Mouse (Mus musculus) bone marrow macrophage, adult 2 months (primary cell): Measurements from ENCODE around the gene Pmpcb. TPM values are rescaled to one million over a fixed set of nuclear protein-coding genes. Genes with fewer than 3 reads are reported as not detected.

Experiments used
- H3K27ac ChIP-seq: 2 replicates; pipeline ENCODE4 v1.5.1; 2012; ENCODE audit warnings: low read depth, low read length; ENCODE audit not compliant: insufficient read depth
- H3K4me1 ChIP-seq: 2 replicates; pipeline ENCODE4 v1.6.1; 2012; ENCODE audit warnings: low read length; ENCODE audit not compliant: control insufficient read depth, insufficient read depth
- H3K4me3 ChIP-seq: 2 replicates; pipeline ENCODE4 v1.5.1; 2012; ENCODE audit warnings: mild to moderate bottlenecking, low read length, moderate library complexity; ENCODE audit not compliant: insufficient read depth
- CTCF ChIP-seq: IDR thresholded peaks from 2 replicates; pipeline ENCODE4 v1.5.1; 2012; ENCODE audit warnings: low read depth, mild to moderate bottlenecking, low read length, moderate library complexity
- POLR2A ChIP-seq: IDR thresholded peaks from 2 replicates; pipeline ENCODE4 v1.6.1; 2012; ENCODE audit warnings: mild to moderate bottlenecking, low read depth, low read length, borderline replicate concordance
- polyA plus RNA-seq: library from polyadenylated mRNA; stranded (reverse); fragments of >200 nt; gene quantifications from 2 replicates; pipeline ENCODE4 v1.2.4, GENCODE M21; 2012; ENCODE audit not compliant: missing spikeins, insufficient read depth, insufficient read length

Pmpcb gene
- polyA plus RNA-seq, 1 experiment: 63.2 TPM

DNA sequence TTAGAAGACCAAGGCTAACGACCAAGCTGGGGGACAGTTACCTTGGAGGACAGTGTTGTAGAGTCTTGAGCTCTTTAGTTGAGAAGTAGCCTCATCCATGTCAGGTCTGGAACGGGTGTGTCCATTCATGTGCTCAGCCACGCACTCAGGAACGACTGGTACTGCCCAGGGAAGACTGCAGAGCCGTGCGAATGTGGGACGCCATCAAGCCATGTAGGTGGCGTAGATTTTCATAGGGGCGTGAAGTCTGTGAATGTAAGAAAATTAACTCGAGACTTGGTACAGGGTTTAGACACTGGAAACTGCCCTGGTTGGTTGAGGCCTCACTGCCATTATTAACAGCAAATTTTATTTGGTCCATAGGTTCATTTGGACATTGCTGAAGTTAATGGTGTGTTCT lies 6.7 kb downstream of the Pmpcb start:
- H3K4me1 ChIP-seq: 0 out of 2 replicates have a peak, but pooled peaks cover under 1% of the 10 kb centered on the region

DNA sequence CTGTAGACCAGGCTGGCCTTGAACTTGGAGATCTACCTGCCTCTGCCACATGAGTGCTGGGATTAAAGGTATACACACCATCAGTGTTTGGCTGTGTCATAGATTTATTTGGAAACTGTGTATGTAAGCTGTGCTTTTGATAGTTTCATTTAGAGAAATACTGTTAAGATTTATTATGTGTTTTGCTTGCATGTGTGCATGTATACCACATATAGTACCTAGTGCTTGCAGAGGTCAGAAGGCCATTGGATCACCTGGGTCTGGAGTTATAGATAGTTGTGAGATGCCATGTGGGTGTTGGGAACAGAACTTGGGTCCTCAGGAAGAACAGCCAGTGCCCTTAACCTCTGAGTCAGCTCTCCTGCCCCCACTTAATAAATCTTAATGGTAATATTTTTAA lies 7.7 kb downstream of the Pmpcb start:
- Histone ChIP-seq H3K4me1 (no peaks in the 10 kb centered on the region), H3K27ac (no peak overlapping the region), H3K4me3 (no peak overlapping the region)
- no peak for TF ChIP-seq CTCF
- TF ChIP-seq POLR2A: no peak

More for the DNA sequence above, 6.7 kb downstream of the Pmpcb start:
- Histone ChIP-seq H3K4me3 (no peak overlapping the region), H3K27ac (no peak overlapping the region)
- TF ChIP-seq CTCF (no peak), POLR2A (no peak)

DNA sequence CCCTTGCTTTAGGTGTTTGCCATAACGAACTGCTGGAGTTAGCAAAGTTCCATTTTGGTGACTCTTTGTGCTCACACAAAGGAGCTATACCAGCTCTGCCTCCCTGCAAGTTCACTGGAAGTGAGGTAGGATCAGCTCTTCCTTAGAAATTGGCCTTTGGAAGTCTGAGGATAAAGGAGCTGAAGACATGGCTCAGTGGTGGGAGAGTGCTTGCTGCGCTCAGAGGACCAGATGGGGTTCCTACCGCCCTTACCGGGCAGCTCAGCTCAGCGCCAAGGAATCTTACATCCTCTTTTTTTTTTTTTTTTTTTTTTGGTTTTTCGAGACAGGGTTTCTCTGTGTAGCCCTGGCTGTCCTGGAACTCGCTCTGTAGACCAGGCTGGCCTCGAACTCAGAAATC lies 9.0 kb downstream of the Pmpcb start:
- Histone ChIP-seq H3K4me1 (no peaks in the 10 kb centered on the region), H3K4me3 (no peak overlapping the region), H3K27ac (no peak overlapping the region)
- no peak for TF ChIP-seq POLR2A

- peak overlapping the region; percentile 82 for H3K27ac ChIP-seq
- peaks cover 12% of the 10 kb centered on the region for H3K4me1 ChIP-seq
- H3K4me3 ChIP-seq: no peak overlapping the region
- TF ChIP-seq CTCF: no peak
Observed at GRCm38 (mm10) chr5:21768506-21768905, 31.6 kb downstream of the Pmpcb start.

- TF ChIP-seq POLR2A (no peak), CTCF (no peak)
- H3K4me3 ChIP-seq: no peak overlapping the region
- no peak overlapping the region for H3K27ac ChIP-seq
- peaks cover 12% of the 10 kb centered on the region for H3K4me1 ChIP-seq
Observed at GRCm38 (mm10) chr5:21769841-21770240, 32.9 kb downstream of the Pmpcb start.

- no peaks in the 10 kb centered on the region for H3K4me1 ChIP-seq
- TF ChIP-seq POLR2A (no peak), CTCF (no peak)
- H3K27ac ChIP-seq: no peak overlapping the region
- no peak overlapping the region for H3K4me3 ChIP-seq
Observed at GRCm38 (mm10) chr5:21776491-21776890, 39.5 kb downstream of the Pmpcb start.

DNA sequence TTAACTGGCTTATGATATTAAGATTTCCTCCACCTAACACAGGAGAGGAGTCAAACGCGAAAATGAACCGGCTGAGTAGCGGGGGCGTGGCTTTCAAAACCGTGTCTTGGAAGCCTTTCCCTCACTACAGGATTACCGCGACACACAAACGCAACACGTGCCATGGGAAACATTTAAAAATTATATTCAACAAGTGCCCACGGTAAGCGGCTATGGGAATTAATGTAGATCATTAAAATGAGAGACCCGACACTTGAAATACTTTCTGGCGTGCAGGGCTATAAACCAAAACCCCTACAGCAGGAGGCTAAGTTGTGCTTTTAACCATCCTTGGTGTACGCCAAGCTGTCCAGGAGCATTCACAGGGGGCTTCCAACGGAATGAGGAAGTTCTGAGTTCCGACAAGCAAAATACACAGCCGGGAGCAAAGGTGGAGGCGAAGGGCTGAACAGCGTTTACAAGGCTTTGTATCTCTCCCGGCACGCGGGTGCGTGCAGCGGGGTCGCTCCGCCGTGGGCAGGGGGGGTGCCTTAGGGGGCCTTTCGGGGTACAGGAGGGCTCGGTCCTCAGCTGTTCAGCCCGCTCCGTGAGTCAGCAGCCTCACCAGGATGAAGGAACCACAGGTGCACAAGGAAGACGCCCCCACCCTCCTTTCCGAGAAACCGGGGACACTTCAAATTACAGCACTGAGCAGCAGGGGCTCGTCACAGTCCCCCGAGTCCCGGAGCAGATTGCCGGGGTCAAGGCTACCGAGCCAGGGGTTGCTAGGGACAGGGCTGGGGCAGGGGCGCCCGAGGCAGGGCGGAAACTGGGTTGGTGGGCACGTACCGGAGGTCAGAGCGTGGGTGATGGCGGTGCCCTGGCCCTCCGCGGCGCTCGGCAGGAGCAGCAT lies 47.5 kb downstream of the Pmpcb start:
- peak overlapping the region; percentile 37 for H3K27ac ChIP-seq
- TF ChIP-seq CTCF (no peak), POLR2A (no peak)
- H3K4me3 ChIP-seq: peak overlapping the region; percentile 85
- H3K4me1 ChIP-seq: peaks cover 16% of the 10 kb centered on the region

- Histone ChIP-seq H3K27ac (peak within 1 kb of the TSS; percentile 73), H3K4me3 (peak within 1 kb of the TSS; percentile 90), H3K4me1 (peaks cover 16% of the 10 kb centered on the region)
- no peak for TF ChIP-seq CTCF
- no peak for TF ChIP-seq POLR2A
Observed at GRCm38 (mm10) chr5:21785053-21785452, 48.1 kb downstream of the Pmpcb start, which contains the start of the genes Dnajc2 and Psmc2. Dnajc2 (minus strand) TSS chr5:21785251. Psmc2 (plus strand) TSS chr5:21785283.

- TF ChIP-seq CTCF (no peak), POLR2A (no peak)
- Histone ChIP-seq H3K4me1 (peaks cover 16% of the 10 kb centered on the region), H3K4me3 (no peak overlapping the region), H3K27ac (0 out of 2 replicates have a peak overlapping the region, but pooled peaks have one; percentile 73)
Observed at GRCm38 (mm10) chr5:21785776-21786175, 48.8 kb downstream of the Pmpcb start.
